Mouse (Mus musculus) lung, adult 2 months (tissue): ENCODE data around the gene Sorbs1.

Source experiments
- CTCF ChIP-seq: fragments of 200-500 bp; IDR thresholded peaks from 2 replicates; pipeline ENCODE4 v1.5.1; 2011; ENCODE audit warnings: mild to moderate bottlenecking, low read length, control low read depth; ENCODE audit not compliant: insufficient read depth
- POLR2A ChIP-seq: fragments of 200-500 bp; IDR thresholded peaks from 2 replicates; pipeline ENCODE4 v1.6.1; 2011; ENCODE audit warnings: low read depth, mild to moderate bottlenecking, control low read depth, low read length, borderline replicate concordance; ENCODE audit errors: extremely low read depth

- TF ChIP-seq CTCF (no peak), POLR2A (peak; percentile 80; the same call in 1 of the 2 replicates)
These were observed 242.2 kb downstream of the Sorbs1 start, which contains the start of gene Pdlim1 for GRCm38 (mm10) chr19:40271308-40271892.
